ENCODE assay signal across 8 mouse cellular contexts in genomic region chr8:109947447-109948284, GRCm38 (mm10). TPM values are rescaled to one million over a fixed set of nuclear protein-coding genes. Genes with fewer than 3 reads are reported as not detected.
DNase-seq lines count a peak whose midpoint lies in the region; ATAC-seq and TF ChIP-seq lines count a peak whose summit lies in the region.

No protein-coding gene starts in this region.

- H3K4me1 ChIP-seq in E14TG2a.4 (replicated peaks; ENCODE audit: low read depth, low read length): peaks cover 28% of the 10 kb centered on the region
- H3K4me1 ChIP-seq in stomach, embryonic 14.5 days (ENCODE audit: control insufficient read depth, insufficient read depth, low read length): no peaks in the 10 kb centered on the region

- H3K4me3 ChIP-seq in E14TG2a.4 (replicated peaks; ENCODE audit: low read length): peak overlapping the region; percentile 71
- H3K4me3 ChIP-seq in stomach, embryonic 14.5 days (ENCODE audit: low read depth, low read length): peak overlapping the region; percentile 19

- DNase-seq in 416B (ENCODE audit: low read depth): peak; percentile 53
- peak; percentile 58 to 75 for DNase-seq in cerebellum, postnatal 25 days
- DNase-seq in left cerebral cortex, postnatal 25 days (ENCODE audit: low spot score in 2 of 2): peak; percentile 61 to 70
- no peak for DNase-seq in T-cell, adult 2 months (ENCODE audit: low spot score)

- no peaks in the 10 kb centered on the region for H3K9me3 ChIP-seq in E14TG2a.4 (ENCODE audit: low read length)
- no peaks in the 10 kb centered on the region for H3K9me3 ChIP-seq in stomach, embryonic 14.5 days (ENCODE audit: control insufficient read depth, low read depth, low read length)

- intact Hi-C loops in left cerebral cortex, postnatal 25 days (cut with DNase I): loop anchor here (5.0 kb wide), 1 partner anchor 80 kb away; the partner anchor contains the start of gene Phlpp2

- H3K9ac ChIP-seq in stomach, embryonic 14.5 days (replicated peaks; ENCODE audit: low read depth, low read length): 0 out of 2 replicates have a peak overlapping the region, but pooled peaks have one; percentile 11

- H3K27ac ChIP-seq in stomach, embryonic 14.5 days (ENCODE audit: low read length): no peak overlapping the region

- ATAC-seq in granulocyte monocyte progenitor cell, adult 5-6 weeks (replicated peaks; ENCODE audit: poor library complexity, severe bottlenecking): peak; percentile 81
- 0 out of 2 replicates have a peak, but pooled peaks have one; percentile 30 for ATAC-seq in megakaryocyte, adult 5-6 weeks (ENCODE audit: poor library complexity, severe bottlenecking)
- ATAC-seq in stomach, embryonic 14.5 days (ENCODE audit: insufficient number of reproducible peaks, insufficient read depth, low FRiP score, low read depth): no peak

- H3K27me3 ChIP-seq in E14TG2a.4 (ENCODE audit: insufficient read depth, low read length): peaks cover 48% of the 10 kb centered on the region
- no peaks in the 10 kb centered on the region for H3K27me3 ChIP-seq in stomach, embryonic 14.5 days (ENCODE audit: control insufficient read depth, insufficient read depth, low read length)

- peak; percentile 92 for TF ChIP-seq CTCF in E14TG2a.4 (conservative IDR thresholded peaks at IDR 0.05; ENCODE audit: low read length)

- peak overlapping the region; percentile 57 for H3K4me2 ChIP-seq in stomach, embryonic 14.5 days (replicated peaks; ENCODE audit: low read depth, low read length)

- WGBS in stomach, embryonic 14.5 days: 1% methylated on average over 26 of the region's 26 CpGs

- no peaks in the 10 kb centered on the region for H3K36me3 ChIP-seq in E14TG2a.4 (ENCODE audit: insufficient read depth, low read length)
- 0 out of 2 replicates have a peak, but pooled peaks cover 2% of the 10 kb centered on the region for H3K36me3 ChIP-seq in stomach, embryonic 14.5 days (ENCODE audit: control insufficient read depth, insufficient read depth, low read length)

RNA-seq across cellular contexts. Expression of gene Marveld3, which starts 14.3 kb away (rescaled TPM):
- total RNA-seq in granulocyte monocyte progenitor cell, adult 5-6 weeks (2014; fragmentation: Nextera tagmentation): not detected in 2 replicates
- not detected in 2 replicates for total RNA-seq in granulocyte monocyte progenitor cell, adult 5-6 weeks (2017)
- not detected for total RNA-seq in left cerebral cortex, postnatal 25 days (2021)
- not detected in 2 replicates for total RNA-seq in megakaryocyte, adult 5-6 weeks (2015)
- not detected in 2 replicates for total RNA-seq in megakaryocyte, adult 5-6 weeks (2017)
- polyA plus RNA-seq in stomach, embryonic 14.5 days (2014; fragmentation: Nextera tagmentation; extraction: Ambion mirVana): 2.3 and 4.5 TPM in 2 replicates

RNA-seq across cellular contexts. Expression of gene Tat, which starts 42.6 kb away (rescaled TPM):
- not detected in 2 replicates for total RNA-seq in granulocyte monocyte progenitor cell, adult 5-6 weeks (2014; fragmentation: Nextera tagmentation)
- not detected in 2 replicates for total RNA-seq in granulocyte monocyte progenitor cell, adult 5-6 weeks (2017)
- not detected for total RNA-seq in left cerebral cortex, postnatal 25 days (2021)
- not detected in 2 replicates for total RNA-seq in megakaryocyte, adult 5-6 weeks (2015)
- total RNA-seq in megakaryocyte, adult 5-6 weeks (2017): not detected in 2 replicates
- polyA plus RNA-seq in stomach, embryonic 14.5 days (2014; fragmentation: Nextera tagmentation; extraction: Ambion mirVana): not detected in 2 replicates
